Mouse (Mus musculus) G1E (cell line): Measurements from ENCODE around the gene Ttc21b. TPM values are rescaled to one million over a fixed set of nuclear protein-coding genes. Genes with fewer than 3 reads are reported as not detected.

Source experiments
- ATAC-seq: 2 replicates; pipeline ENCODE4 v1.8.0; 2016; ENCODE audit warnings: mild to moderate bottlenecking; ENCODE audit not compliant: insufficient number of reproducible peaks, poor library complexity, low FRiP score, severe bottlenecking; ENCODE audit errors: extremely low read depth
- DNase-seq: peaks from one replicate; pipeline ENCODE4 v3.0.0; 2012; ENCODE audit warnings: low spot score
- H3K27me3 ChIP-seq: 2 replicates; pipeline ENCODE4 v1.6.1; 2012; ENCODE audit warnings: mild to moderate bottlenecking, low read length, inconsistent platforms; ENCODE audit not compliant: insufficient read depth
- H3K36me3 ChIP-seq: replicated peaks from 2 replicates; pipeline ENCODE3; 2012; ENCODE audit warnings: mild to moderate bottlenecking, inconsistent platforms
- H3K4me1 ChIP-seq: 2 replicates; pipeline ENCODE4 v1.6.1; 2012; ENCODE audit warnings: low read depth, low read length, inconsistent platforms, mixed read lengths; ENCODE audit not compliant: insufficient read depth
- H3K4me3 ChIP-seq: 2 replicates; pipeline ENCODE4 v1.5.1; 2012; ENCODE audit warnings: low read depth, mild to moderate bottlenecking, inconsistent platforms, low read length, moderate library complexity, mixed read lengths
- H3K9me3 ChIP-seq: replicated peaks from 2 replicates; pipeline ENCODE4 v1.6.1; 2012; ENCODE audit warnings: inconsistent platforms
- CTCF ChIP-seq: IDR thresholded peaks from 2 replicates; pipeline ENCODE4 v1.5.1; 2012; ENCODE audit warnings: low read depth, low read length, inconsistent platforms, mixed read lengths
- GATA1 ChIP-seq: IDR thresholded peaks from 2 replicates; pipeline ENCODE4 v1.6.1; 2012; ENCODE audit warnings: borderline replicate concordance, low read length, inconsistent platforms, mixed read lengths
- GATA2 ChIP-seq: IDR thresholded peaks from 2 replicates; pipeline ENCODE4 v1.6.1; 2012; ENCODE audit warnings: low read depth, low read length, inconsistent platforms, borderline replicate concordance
- POLR2AphosphoS5 ChIP-seq: IDR thresholded peaks from 2 replicates; pipeline ENCODE4 v1.6.1; 2012; ENCODE audit warnings: low read depth, low read length, inconsistent platforms; ENCODE audit not compliant: insufficient replicate concordance
- TAL1 ChIP-seq: conservative IDR thresholded peaks from 2 replicates; pipeline ENCODE4 v1.6.1; 2012; ENCODE audit warnings: low read depth, low read length, inconsistent platforms, mixed read lengths
- polyA plus RNA-seq: library from polyadenylated mRNA; stranded (reverse); fragments of >175 nt; gene quantifications from 2 replicates; pipeline ENCODE4 v1.2.3, GENCODE M21; 2012
- total RNA-seq, 2 experiments: library from RNA; stranded (forward) in 1 of 2; stranded (reverse) in 1 of 2; fragments of 200-1000 nt in 1 of 2; fragments of >200 nt in 1 of 2; fragmentation: Nextera tagmentation in 1 of 2; gene quantifications; 2 replicates each; pipeline ENCODE4 v1.2.3; 2014 to 2017

Ttc21b gene
- total and polyA plus RNA-seq, 3 experiments: 0.05 TPM; not detected in 2

GRCm38 (mm10) chr2:66143284-66143683, 113.1 kb downstream of the Ttc21b start:
- H3K36me3 ChIP-seq: no peaks in the 10 kb centered on the region
- ATAC-seq (no peak), DNase-seq (no peak)
- peaks cover 16% of the 10 kb centered on the region for H3K9me3 ChIP-seq
- no peaks in the 10 kb centered on the region for H3K4me1 ChIP-seq
- no peaks in the 10 kb centered on the region for H3K27me3 ChIP-seq
- H3K4me3 ChIP-seq: no peak overlapping the region
- TF ChIP-seq GATA1: no peak
- no peak for TF ChIP-seq POLR2AphosphoS5
- no peak for TF ChIP-seq CTCF
- no peak for TF ChIP-seq GATA2
- no peak for TF ChIP-seq TAL1

- Histone ChIP-seq H3K27me3 (no peaks in the 10 kb centered on the region), H3K36me3 (no peaks in the 10 kb centered on the region), H3K9me3 (peaks cover 16% of the 10 kb centered on the region), H3K4me3 (no peak overlapping the region), H3K4me1 (no peaks in the 10 kb centered on the region)
- DNase-seq: no peak
- no peak for TF ChIP-seq POLR2AphosphoS5
- TF ChIP-seq CTCF: no peak
- TF ChIP-seq TAL1: no peak
- TF ChIP-seq GATA2: no peak
- TF ChIP-seq GATA1: no peak
- ATAC-seq: no peak
These were observed 113.7 kb downstream of the Ttc21b start for GRCm38 (mm10) chr2:66142711-66143110.

GRCm38 (mm10) chr2:66142268-66142667, 114.1 kb downstream of the Ttc21b start:
- no peak for ATAC-seq
- Histone ChIP-seq H3K4me3 (no peak overlapping the region), H3K36me3 (no peaks in the 10 kb centered on the region)

GRCm38 (mm10) chr2:66140246-66140645, 116.2 kb downstream of the Ttc21b start:
- Histone ChIP-seq H3K4me3 (no peak overlapping the region), H3K27me3 (no peaks in the 10 kb centered on the region), H3K36me3 (no peaks in the 10 kb centered on the region), H3K4me1 (no peaks in the 10 kb centered on the region), H3K9me3 (peaks cover 8% of the 10 kb centered on the region; the same call in 1 of the 2 replicates)
- DNase-seq: no peak
- no peak for ATAC-seq
- TF ChIP-seq POLR2AphosphoS5 (no peak), TAL1 (no peak), GATA2 (no peak), CTCF (no peak), GATA1 (no peak)

More at GRCm38 (mm10) chr2:66142268-66142667, 114.1 kb downstream of the Ttc21b start:
- Histone ChIP-seq H3K9me3 (peaks cover 13% of the 10 kb centered on the region), H3K4me1 (no peaks in the 10 kb centered on the region), H3K27me3 (no peaks in the 10 kb centered on the region)
- no peak for DNase-seq
- TF ChIP-seq CTCF: no peak

Other genes with a start within 250 kb of the Ttc21b start
- not detected in 2 replicates for gene Galnt3, start 131.6 kb downstream of the Ttc21b start, total RNA-seq (2014; fragmentation: Nextera tagmentation)
- 0.06 TPM in 1 of 2 replicates, not detected in the other for gene Galnt3, start 131.6 kb downstream of the Ttc21b start, total RNA-seq (2017)
- not detected in 2 replicates for gene Galnt3, start 131.6 kb downstream of the Ttc21b start, polyA plus RNA-seq
- gene Scn1a, start 184.2 kb upstream of the Ttc21b start, total RNA-seq (2014; fragmentation: Nextera tagmentation): not detected in 2 replicates
- 0.05 and 0.12 TPM in 2 replicates for gene Scn1a, start 184.2 kb upstream of the Ttc21b start, total RNA-seq (2017)
- not detected in 2 replicates for gene Scn1a, start 184.2 kb upstream of the Ttc21b start, polyA plus RNA-seq